Mouse (Mus musculus) testis, adult 2 months (tissue): Measurements from ENCODE around the gene Pbx4. TPM values are rescaled to one million over a fixed set of nuclear protein-coding genes. Genes with fewer than 3 reads are reported as not detected.

Experiments
- H3K27ac ChIP-seq: fragments of 200-500 bp; 2 replicates; pipeline ENCODE4 v1.5.1; 2012; ENCODE audit warnings: low read depth, low read length; ENCODE audit not compliant: control insufficient read depth, insufficient read depth
- H3K27me3 ChIP-seq: fragments of 200-500 bp; 2 replicates; pipeline ENCODE4 v1.6.1; 2012; ENCODE audit warnings: mild to moderate bottlenecking, low read length, moderate library complexity; ENCODE audit not compliant: control insufficient read depth, insufficient read depth
- H3K36me3 ChIP-seq: fragments of 200-500 bp; 2 replicates; pipeline ENCODE4 v1.6.1; 2012; ENCODE audit warnings: mild to moderate bottlenecking, low read length; ENCODE audit not compliant: control insufficient read depth, insufficient read depth
- H3K4me1 ChIP-seq: fragments of 200-500 bp; 2 replicates; pipeline ENCODE4 v1.6.1; 2012; ENCODE audit warnings: low read length; ENCODE audit not compliant: control insufficient read depth, insufficient read depth
- H3K4me3 ChIP-seq: fragments of 200-500 bp; 2 replicates; pipeline ENCODE4 v1.5.1; 2012; ENCODE audit warnings: low read depth, mild to moderate bottlenecking, low read length, moderate library complexity, mixed read lengths; ENCODE audit not compliant: control insufficient read depth
- CTCF ChIP-seq: fragments of 200-500 bp; IDR thresholded peaks from 2 replicates; pipeline ENCODE4 v1.5.1; 2012; ENCODE audit warnings: low read depth, mild to moderate bottlenecking, inconsistent platforms, low read length, moderate library complexity; ENCODE audit not compliant: control insufficient read depth, insufficient read depth, insufficient replicate concordance
- POLR2A ChIP-seq: fragments of 200-500 bp; IDR thresholded peaks from 2 replicates; pipeline ENCODE4 v1.6.1; 2012; ENCODE audit warnings: low read depth, mild to moderate bottlenecking, inconsistent platforms, low read length, moderate library complexity; ENCODE audit not compliant: control insufficient read depth
- polyA plus RNA-seq: library from polyadenylated mRNA; depleted of rRNA; stranded (reverse); fragments of >200 nt; gene quantifications from 2 replicates; pipeline ENCODE4 v1.2.3, GENCODE M21; 2012

The Pbx4 gene
- polyA plus RNA-seq, 1 experiment: 187 TPM

GRCm38 (mm10) chr8:69876097-69876496 is 43.8 kb downstream of the Pbx4 start:
- H3K4me1 ChIP-seq: peaks cover 7% of the 10 kb centered on the region
- H3K4me3 ChIP-seq: no peak overlapping the region
- no peak for TF ChIP-seq POLR2A
- TF ChIP-seq CTCF: no peak
- H3K36me3 ChIP-seq: no peaks in the 10 kb centered on the region
- H3K27ac ChIP-seq: no peak overlapping the region
- no peaks in the 10 kb centered on the region for H3K27me3 ChIP-seq

- no peak overlapping the region for H3K4me3 ChIP-seq
- no peaks in the 10 kb centered on the region for H3K27me3 ChIP-seq
- TF ChIP-seq POLR2A (no peak), CTCF (no peak)
- H3K27ac ChIP-seq: no peak overlapping the region
- no peaks in the 10 kb centered on the region for H3K36me3 ChIP-seq
- peaks cover 15% of the 10 kb centered on the region for H3K4me1 ChIP-seq
Measured at GRCm38 (mm10) chr8:69876967-69877366, 44.7 kb downstream of the Pbx4 start.

GRCm38 (mm10) chr8:69877396-69877795 is 45.1 kb downstream of the Pbx4 start:
- Histone ChIP-seq H3K4me1 (peaks cover 20% of the 10 kb centered on the region), H3K4me3 (no peak overlapping the region), H3K36me3 (no peaks in the 10 kb centered on the region), H3K27ac (no peak overlapping the region), H3K27me3 (no peaks in the 10 kb centered on the region)
- TF ChIP-seq POLR2A: no peak
- TF ChIP-seq CTCF: no peak

- Histone ChIP-seq H3K27ac (no peak overlapping the region), H3K36me3 (no peaks in the 10 kb centered on the region), H3K4me1 (peaks cover 26% of the 10 kb centered on the region), H3K27me3 (no peaks in the 10 kb centered on the region), H3K4me3 (no peak overlapping the region)
- TF ChIP-seq POLR2A: no peak
- no peak for TF ChIP-seq CTCF
Measured at GRCm38 (mm10) chr8:69877992-69878391, 45.7 kb downstream of the Pbx4 start.

- peaks cover 30% of the 10 kb centered on the region for H3K4me1 ChIP-seq
- no peak overlapping the region for H3K27ac ChIP-seq
- TF ChIP-seq POLR2A (no peak), CTCF (no peak)
- H3K36me3 ChIP-seq: no peaks in the 10 kb centered on the region
- H3K27me3 ChIP-seq: no peaks in the 10 kb centered on the region
- H3K4me3 ChIP-seq: no peak overlapping the region
Measured at GRCm38 (mm10) chr8:69879678-69880077, 47.4 kb downstream of the Pbx4 start.

- Histone ChIP-seq H3K4me1 (peaks cover 33% of the 10 kb centered on the region), H3K36me3 (no peaks in the 10 kb centered on the region), H3K27me3 (no peaks in the 10 kb centered on the region), H3K27ac (no peak overlapping the region), H3K4me3 (no peak overlapping the region; the same call in 1 of the 2 replicates)
- no peak for TF ChIP-seq POLR2A
- no peak for TF ChIP-seq CTCF
Measured at GRCm38 (mm10) chr8:69880841-69881240, 48.5 kb downstream of the Pbx4 start.

GRCm38 (mm10) chr8:69881261-69881865 is 49.1 kb downstream of the Pbx4 start:
- H3K4me1 ChIP-seq: peaks cover 38% of the 10 kb centered on the region
- peak overlapping the region; percentile 5 for H3K27ac ChIP-seq

More at GRCm38 (mm10) chr8:69881261-69881865, 49.1 kb downstream of the Pbx4 start:
- Histone ChIP-seq H3K4me3 (peak overlapping the region; percentile 74), H3K27me3 (no peaks in the 10 kb centered on the region), H3K36me3 (no peaks in the 10 kb centered on the region)
- no peak for TF ChIP-seq CTCF
- no peak for TF ChIP-seq POLR2A
